Mouse (Mus musculus) C2C12 (cell line): ENCODE measurements at regions not wholly inside any gene's neighbourhood (a gene's known extent, or its start where the extent isn't known, plus 50 kb on each side); places are given as distances from the start of the nearest gene placed in this dataset.
A peak's percentile ranks its signal among the peaks of the same experiment; 100 is the strongest.

Experiments used
- CTCF ChIP-seq: IDR thresholded peaks from one replicate; pipeline ENCODE4 v1.5.1; 2011; ENCODE audit not compliant: control insufficient read depth, insufficient read depth, insufficient read length
- FOSL1 ChIP-seq: IDR thresholded peaks from one replicate; pipeline ENCODE4 v1.8.0; 2011; ENCODE audit warnings: mild to moderate bottlenecking, low read length; ENCODE audit not compliant: poor library complexity, insufficient read depth, severe bottlenecking
- MAX ChIP-seq: IDR thresholded peaks from one replicate; pipeline ENCODE4 v1.6.1; 2011; ENCODE audit warnings: mild to moderate bottlenecking, control low read depth
- MYOD1 ChIP-seq: IDR thresholded peaks from one replicate; pipeline ENCODE4 v1.6.1; 2011; ENCODE audit warnings: low read depth; ENCODE audit not compliant: control insufficient read depth, insufficient read length
- MYOG ChIP-seq: IDR thresholded peaks from one replicate; pipeline ENCODE4 v1.6.1; 2011; ENCODE audit not compliant: control insufficient read depth, insufficient read length; ENCODE audit errors: extremely low read depth
- USF1 ChIP-seq: IDR thresholded peaks from one replicate; pipeline ENCODE4 v1.6.1; 2011; ENCODE audit warnings: low read depth, mild to moderate bottlenecking, control low read depth, moderate library complexity

GRCm38 (mm10) chr15:72110520-72110919 lies 1723.8 kb upstream of the Gm6569 start:
- TF ChIP-seq CTCF (no peak), MAX (no peak), MYOD1 (no peak), FOSL1 (peak; percentile 25), MYOG (no peak), USF1 (no peak)
